Mouse (Mus musculus) effector memory CD4-positive, alpha-beta T cell, adult 5 months (primary cell): ENCODE results near the gene Dtnbp1. TPM values are rescaled to one million over a fixed set of nuclear protein-coding genes. Genes with fewer than 3 reads are reported as not detected.

Experiments
- polyA plus RNA-seq: library from polyadenylated mRNA; unstranded; fragments of 100-300 nt; shearing (Covaris generic); gene quantifications from one replicate; pipeline ENCODE4 v1.2.1, GENCODE M21; 2017

Dtnbp1 gene
- polyA plus RNA-seq = 47.3 TPM

GRCm38 (mm10) chr13:45001911-45002615 is at the start of gene Dtnbp1:
Gene Dtnbp1, minus strand, starts transcription at chr13:45002147.

Other genes starting within 250 kb of the Dtnbp1 start
- not detected for gene Gm9817, start 76.5 kb upstream of the Dtnbp1 start, polyA plus RNA-seq